In the genomic region with DNA sequence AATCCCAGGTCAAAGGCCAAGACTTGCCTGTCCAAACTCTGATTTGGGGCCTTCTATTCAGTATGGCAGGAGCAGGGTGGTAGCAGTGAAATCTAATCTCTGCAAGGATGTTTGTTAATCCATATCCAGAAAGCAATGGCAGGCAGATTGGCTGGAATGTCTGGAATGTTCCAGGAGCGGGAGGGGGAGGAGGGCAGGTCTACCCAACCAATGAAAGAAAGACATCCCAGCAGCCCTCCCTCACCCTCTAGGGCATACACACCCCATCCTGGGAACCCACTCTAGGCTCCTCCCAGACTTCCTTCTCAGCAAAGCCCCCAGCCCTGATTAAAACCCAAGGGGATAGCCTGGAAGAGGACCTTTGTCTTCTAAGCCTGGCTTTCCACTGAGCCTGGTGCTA, we compare ENCODE assay signal across 10 mouse cellular contexts. TPM values are rescaled to one million over a fixed set of nuclear protein-coding genes. Genes with fewer than 3 reads are reported as not detected.
DNase-seq lines count a peak whose midpoint lies in the region; ATAC-seq and TF ChIP-seq lines count a peak whose summit lies in the region.
"Had no signal": no experiment of that assay in that cellular context is flagged by ENCODE, and none has a peak within 500 bp of the region (broad histone marks: within the 10 kb centered on the region; RNA-seq: fewer than 3 reads in every experiment).

No protein-coding gene starts in this region.

- H3K27ac ChIP-seq in forebrain, embryonic 10.5 days = peak overlapping the region; percentile 82
- no peak overlapping the region for H3K27ac ChIP-seq in forebrain, embryonic 16.5 days (ENCODE audit: low read length)
- peak overlapping the region; percentile 32; the same call in 1 of the 2 replicates for H3K27ac ChIP-seq in hindbrain, embryonic 13.5 days
- H3K27ac ChIP-seq in liver, embryonic 14.5 days = no peak overlapping the region
- H3K27ac ChIP-seq in layer of hippocampus, adult 2 months = no peak overlapping the region

- H3K4me3 ChIP-seq in forebrain, embryonic 10.5 days = peak overlapping the region; percentile 9; the same call in 1 of the 2 replicates
- no peak overlapping the region for H3K4me3 ChIP-seq in forebrain, embryonic 16.5 days (replicated peaks; ENCODE audit: low read length)
- peak overlapping the region; percentile 17; the same call in 1 of the 2 replicates for H3K4me3 ChIP-seq in G1E (ENCODE audit: low read depth, low read length)
- no peak overlapping the region for H3K4me3 ChIP-seq in hindbrain, embryonic 13.5 days
- no peak overlapping the region for H3K4me3 ChIP-seq in liver, embryonic 14.5 days (ENCODE audit: insufficient read depth in 1 of 2, low read depth in 2 of 2, low read length in 2 of 2)
- no peak overlapping the region for H3K4me3 ChIP-seq in layer of hippocampus, adult 2 months

- intact Hi-C loops in left cerebral cortex, postnatal 4 days (cut with DNase I) = no loop called here

- no peak for ATAC-seq in forebrain, embryonic 16.5 days
- ATAC-seq in G1E (ENCODE audit: extremely low read depth, insufficient number of reproducible peaks, low FRiP score, poor library complexity, severe bottlenecking) = no peak
- ATAC-seq in hindbrain, embryonic 13.5 days (ENCODE audit: low FRiP score) = no peak
- ATAC-seq in liver, embryonic 14.5 days (ENCODE audit: insufficient read depth) = no peak

- H3K27me3 ChIP-seq in forebrain, embryonic 10.5 days (ENCODE audit: poor library complexity, severe bottlenecking) = no peaks in the 10 kb centered on the region
- H3K27me3 ChIP-seq in forebrain, embryonic 16.5 days (replicated peaks; ENCODE audit: control insufficient read depth, insufficient read depth, low read length) = no peaks in the 10 kb centered on the region
- H3K27me3 ChIP-seq in G1E (ENCODE audit: insufficient read depth, low read length) = no peaks in the 10 kb centered on the region
- no peaks in the 10 kb centered on the region for H3K27me3 ChIP-seq in hindbrain, embryonic 13.5 days
- no peaks in the 10 kb centered on the region for H3K27me3 ChIP-seq in liver, embryonic 14.5 days (ENCODE audit: control insufficient read depth, insufficient read depth, low read length)

- peak; percentile 61 for DNase-seq in forebrain, embryonic 10.5 days (ENCODE audit: extremely low spot score, low spot score)
- DNase-seq in G1E (ENCODE audit: low spot score) = no peak
- DNase-seq in liver, embryonic 14.5 days (ENCODE audit: low read depth in 3 of 3, low spot score in 3 of 3) = no peak
- DNase-seq in left cerebral cortex, postnatal 4 days = no peak
- no peak for DNase-seq in cerebellum, postnatal 14 days
- no peak for DNase-seq in layer of hippocampus, adult 2 months (ENCODE audit: low spot score in 2 of 2)
- DNase-seq: right cerebral cortex, postnatal 25 days had no signal

- H3K4me1 ChIP-seq in forebrain, embryonic 10.5 days = peaks cover 67% of the 10 kb centered on the region
- no peaks in the 10 kb centered on the region for H3K4me1 ChIP-seq in forebrain, embryonic 16.5 days (replicated peaks; ENCODE audit: control insufficient read depth, insufficient read depth, low read length)
- peaks cover 83% of the 10 kb centered on the region for H3K4me1 ChIP-seq in G1E (ENCODE audit: insufficient read depth, low read depth, low read length)
- peaks cover 16% of the 10 kb centered on the region for H3K4me1 ChIP-seq in hindbrain, embryonic 13.5 days (replicated peaks)
- H3K4me1 ChIP-seq in liver, embryonic 14.5 days (replicated peaks; ENCODE audit: control insufficient read depth in 2 of 2, insufficient read depth in 2 of 2, low read length in 1 of 2) = peaks cover 20 to 26% of the 10 kb centered on the region in 2 experiments

- 15% methylated on average over 1 of the region's 1 CpGs for WGBS in forebrain, embryonic 10.5 days
- WGBS in forebrain, embryonic 16.5 days = 17% methylated on average over 1 of the region's 1 CpGs
- 25% methylated on average over 1 of the region's 1 CpGs for WGBS in hindbrain, embryonic 13.5 days
- 76% methylated on average over 1 of the region's 1 CpGs for WGBS in liver, embryonic 14.5 days (ENCODE audit: insufficient replicate concordance)

- H3K9ac ChIP-seq in forebrain, embryonic 16.5 days (replicated peaks; ENCODE audit: low read depth, low read length) = no peak overlapping the region
- H3K9ac ChIP-seq in hindbrain, embryonic 13.5 days = no peak overlapping the region
- H3K9ac ChIP-seq in liver, embryonic 14.5 days (replicated peaks) = no peak overlapping the region

- H3K4me2 ChIP-seq in forebrain, embryonic 16.5 days (ENCODE audit: low read length) = no peak overlapping the region
- no peak overlapping the region for H3K4me2 ChIP-seq in hindbrain, embryonic 13.5 days
- peak overlapping the region; percentile 9; the same call in 1 of the 2 replicates for H3K4me2 ChIP-seq in liver, embryonic 14.5 days (ENCODE audit: low read depth)

- peaks cover 84% of the 10 kb centered on the region for H3K36me3 ChIP-seq in forebrain, embryonic 10.5 days (replicated peaks)
- 0 out of 2 replicates have a peak, but pooled peaks cover 2% of the 10 kb centered on the region for H3K36me3 ChIP-seq in forebrain, embryonic 16.5 days (ENCODE audit: control insufficient read depth, insufficient read depth)
- peaks cover 95% of the 10 kb centered on the region for H3K36me3 ChIP-seq in G1E (replicated peaks)
- peaks cover 11% of the 10 kb centered on the region for H3K36me3 ChIP-seq in hindbrain, embryonic 13.5 days
- no peaks in the 10 kb centered on the region; the same call in 1 of the 2 replicates for H3K36me3 ChIP-seq in liver, embryonic 14.5 days (replicated peaks; ENCODE audit: control insufficient read depth, insufficient read depth, low read depth)

- TF ChIP-seq EP300 in liver, embryonic 14.5 days (IDR thresholded peaks at IDR 0.05; ENCODE audit: low read depth) = no peak

- no peak for TF ChIP-seq CTCF in G1E (IDR thresholded peaks at IDR 0.05; ENCODE audit: low read depth, low read length)
- TF ChIP-seq CTCF in liver, embryonic 14.5 days (IDR thresholded peaks at IDR 0.05; ENCODE audit: low read depth) = no peak
- no peak for TF ChIP-seq CTCF in layer of hippocampus, adult 2 months (conservative IDR thresholded peaks at IDR 0.05)

- no peaks in the 10 kb centered on the region for H3K9me3 ChIP-seq in forebrain, embryonic 10.5 days
- no peaks in the 10 kb centered on the region for H3K9me3 ChIP-seq in forebrain, embryonic 16.5 days (ENCODE audit: control insufficient read depth, low read length)
- H3K9me3 ChIP-seq in G1E (replicated peaks) = no peaks in the 10 kb centered on the region
- H3K9me3 ChIP-seq in hindbrain, embryonic 13.5 days = no peaks in the 10 kb centered on the region
- H3K9me3 ChIP-seq in liver, embryonic 14.5 days (ENCODE audit: control insufficient read depth, low read length) = no peaks in the 10 kb centered on the region

RNA-seq across cellular contexts. Expression of gene Igf2bp1, which starts 23.3 kb away (rescaled TPM):
- 198 and 200 TPM in 2 replicates for polyA plus RNA-seq in forebrain, embryonic 10.5 days (2016; fragmentation: Nextera tagmentation; extraction: Ambion mirVana)
- 20.2 and 22.4 TPM in 2 replicates for polyA plus RNA-seq in forebrain, embryonic 16.5 days (2015; fragmentation: Nextera tagmentation; extraction: Ambion mirVana)
- total RNA-seq in G1E (2014; fragmentation: Nextera tagmentation) (113 and 120 TPM in 2 replicates), G1E (2017) (38.3 and 49.1 TPM in 2 replicates)
- 51.3 and 52.6 TPM in 2 replicates for polyA plus RNA-seq in G1E (2012)
- 22.8 and 23.1 TPM in 2 replicates for polyA plus RNA-seq in hindbrain, embryonic 13.5 days (2015; fragmentation: Nextera tagmentation; extraction: Ambion mirVana)
- polyA plus RNA-seq in liver, embryonic 14.5 days (2012; rRNA removed) = 3.0 and 4.1 TPM in 2 replicates
- 7.1 and 7.6 TPM in 2 replicates for polyA plus RNA-seq in liver, embryonic 14.5 days (2014; fragmentation: Nextera tagmentation; extraction: Ambion mirVana)
- 1 to 10 TPM; 2.6 to 3.5 TPM for total RNA-seq in left cerebral cortex, postnatal 4 days (2021)
- total RNA-seq in layer of hippocampus, adult 2 months (2021) = not detected

RNA-seq across cellular contexts. Expression of gene Gip, which starts 41.9 kb away (rescaled TPM):
- 0.25 TPM in 1 of 2 replicates, not detected in the other for polyA plus RNA-seq in forebrain, embryonic 10.5 days (2016; fragmentation: Nextera tagmentation; extraction: Ambion mirVana)
- polyA plus RNA-seq in forebrain, embryonic 16.5 days (2015; fragmentation: Nextera tagmentation; extraction: Ambion mirVana) = not detected in 2 replicates
- total RNA-seq in G1E (2014; fragmentation: Nextera tagmentation) (not detected in 2 replicates), G1E (2017) (0.76 TPM in 1 of 2 replicates, not detected in the other)
- polyA plus RNA-seq in G1E (2012) = not detected in 2 replicates
- polyA plus RNA-seq in hindbrain, embryonic 13.5 days (2015; fragmentation: Nextera tagmentation; extraction: Ambion mirVana) = not detected in 2 replicates
- 0.09 TPM in 1 of 2 replicates, not detected in the other for polyA plus RNA-seq in liver, embryonic 14.5 days (2012; rRNA removed)
- polyA plus RNA-seq in liver, embryonic 14.5 days (2014; fragmentation: Nextera tagmentation; extraction: Ambion mirVana) = not detected in 2 replicates
- not detected for total RNA-seq in left cerebral cortex, postnatal 4 days (2021)
- not detected for total RNA-seq in layer of hippocampus, adult 2 months (2021)
- total RNA-seq: left cerebral cortex, postnatal 10 days had no signal

RNA-seq across cellular contexts. Expression of gene Snf8, which starts 52.2 kb away (rescaled TPM):
- 107 and 109 TPM in 2 replicates for polyA plus RNA-seq in forebrain, embryonic 10.5 days (2016; fragmentation: Nextera tagmentation; extraction: Ambion mirVana)
- 113 and 129 TPM in 2 replicates for polyA plus RNA-seq in forebrain, embryonic 16.5 days (2015; fragmentation: Nextera tagmentation; extraction: Ambion mirVana)
- total RNA-seq in G1E (2014; fragmentation: Nextera tagmentation) = 38.7 and 48.4 TPM in 2 replicates
- total RNA-seq in G1E (2017) = 58.4 and 62.3 TPM in 2 replicates
- polyA plus RNA-seq in G1E (2012) = 154 and 196 TPM in 2 replicates
- 138 and 141 TPM in 2 replicates for polyA plus RNA-seq in hindbrain, embryonic 13.5 days (2015; fragmentation: Nextera tagmentation; extraction: Ambion mirVana)
- 18.5 and 28.2 TPM in 2 replicates for polyA plus RNA-seq in liver, embryonic 14.5 days (2012; rRNA removed)
- 28.9 and 30.0 TPM in 2 replicates for polyA plus RNA-seq in liver, embryonic 14.5 days (2014; fragmentation: Nextera tagmentation; extraction: Ambion mirVana)
- total RNA-seq in left cerebral cortex, postnatal 4 days (2021) = 10 to 100 TPM; 88.0 to 94.0 TPM
- 10 to 100 TPM; 92.8 to 96.8 TPM for total RNA-seq in layer of hippocampus, adult 2 months (2021)

Comparison
In these comparisons a context has a peak if more than half of its experiments do, and no peak if none do; other contexts are left out.
1. H3K27ac ChIP-seq: peak in forebrain, embryonic 10.5 days (single experiment) and hindbrain, embryonic 13.5 days (single experiment); none in forebrain, embryonic 16.5 days (single experiment), liver, embryonic 14.5 days (single experiment) and layer of hippocampus, adult 2 months (single experiment).
2. H3K4me3 ChIP-seq: peak in forebrain, embryonic 10.5 days (single experiment) and G1E (single experiment); none in forebrain, embryonic 16.5 days (single experiment), hindbrain, embryonic 13.5 days (single experiment), liver, embryonic 14.5 days (0 of 2) and layer of hippocampus, adult 2 months (single experiment).